Mouse (Mus musculus): ENCODE data around the gene Nell2.

The Nell2 gene

GRCm38 (mm10) chr15:95473976-95474375, 54.4 kb downstream of the Nell2 start:
- DNase-seq (ENCODE audit: low read depth, low spot score): no peak

DNA sequence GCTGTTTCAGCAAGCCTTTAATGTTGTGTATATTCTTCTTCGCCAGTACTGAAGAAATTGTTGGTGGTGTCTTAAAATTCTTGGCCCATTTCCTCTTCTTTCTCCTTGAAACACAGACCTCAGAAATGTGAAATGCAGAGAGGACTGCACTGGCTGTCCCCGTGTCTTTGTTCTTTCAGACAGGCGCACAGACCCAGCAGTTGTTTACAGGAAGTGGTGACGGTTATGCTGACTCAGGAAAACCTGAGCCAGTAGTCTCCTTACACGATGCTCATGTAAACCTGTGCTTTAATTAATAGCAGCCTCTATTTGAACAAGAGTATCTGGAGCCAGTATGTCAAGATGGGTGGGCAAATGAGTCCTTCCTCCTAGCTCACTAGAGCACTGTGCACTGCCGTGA, 61.2 kb downstream of the Nell2 start:
- no peak for DNase-seq (ENCODE audit: low read depth, low spot score)

GRCm38 (mm10) chr15:95460041-95460566, 68.3 kb downstream of the Nell2 start:
- DNase-seq (ENCODE audit: low read depth, low spot score): no peak

DNA sequence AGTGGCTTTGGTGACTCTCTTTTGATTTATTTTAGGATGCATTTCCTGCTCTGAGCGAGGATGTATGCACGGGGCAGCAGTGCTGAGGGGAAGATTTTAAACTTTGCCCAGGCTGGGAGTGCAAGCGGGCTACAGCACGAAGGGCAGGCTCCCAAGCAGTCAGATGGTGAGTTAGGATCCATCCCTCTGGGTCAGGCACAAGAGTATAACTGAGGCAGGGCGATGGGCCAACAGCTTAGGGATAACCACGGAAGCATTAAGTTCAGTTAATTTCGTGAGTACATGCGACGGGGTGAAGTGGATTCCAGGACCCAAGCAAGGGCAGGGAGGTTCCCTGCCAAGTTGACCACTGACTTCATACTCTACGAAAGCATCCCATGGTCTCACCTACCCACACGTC, 83.8 kb downstream of the Nell2 start:
- DNase-seq (ENCODE audit: low read depth, low spot score): no peak

DNA sequence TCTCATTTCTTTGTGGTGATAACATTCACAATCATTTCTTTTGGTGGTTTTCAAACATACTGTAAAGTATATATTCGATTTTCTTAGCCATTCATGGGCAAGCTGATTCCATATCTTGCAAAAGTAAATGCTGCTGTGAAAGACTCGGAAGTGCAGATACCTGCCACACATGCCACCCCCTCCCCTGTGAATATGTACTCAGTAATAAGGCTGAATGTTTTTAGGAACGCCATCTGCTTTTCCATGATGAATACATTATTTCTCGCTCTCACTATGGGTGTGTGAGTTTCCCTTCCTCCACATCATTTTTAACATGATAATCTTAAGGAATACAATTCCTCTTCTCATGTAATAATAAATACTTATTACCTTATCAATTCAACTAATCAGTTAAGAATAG, 90.6 kb downstream of the Nell2 start:
- no peak for DNase-seq (ENCODE audit: low read depth, low spot score)

DNA sequence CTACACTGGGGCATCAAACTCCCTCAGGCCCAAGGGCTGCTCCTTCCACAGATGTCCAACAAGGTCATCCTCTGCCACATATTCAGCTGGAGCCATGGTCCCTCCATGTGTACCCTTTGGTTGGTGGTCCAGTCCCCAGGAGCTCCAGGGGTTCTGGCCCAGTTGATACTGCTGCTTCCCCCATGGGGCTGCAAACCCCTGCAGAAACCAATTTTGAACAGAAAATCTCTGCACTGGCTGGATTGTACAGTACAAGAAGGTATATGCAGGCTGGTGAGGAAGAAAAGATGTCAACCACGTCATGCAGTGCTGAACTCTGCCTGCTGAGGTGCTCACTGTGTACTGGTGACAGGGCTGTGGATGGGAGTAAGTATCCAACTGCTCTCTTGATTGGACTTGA, 92.1 kb downstream of the Nell2 start:
- no peak for DNase-seq (ENCODE audit: low read depth, low spot score)

- DNase-seq (ENCODE audit: low read depth, low spot score): no peak
These were observed 97.1 kb downstream of the Nell2 start for GRCm38 (mm10) chr15:95431156-95431799.

DNA sequence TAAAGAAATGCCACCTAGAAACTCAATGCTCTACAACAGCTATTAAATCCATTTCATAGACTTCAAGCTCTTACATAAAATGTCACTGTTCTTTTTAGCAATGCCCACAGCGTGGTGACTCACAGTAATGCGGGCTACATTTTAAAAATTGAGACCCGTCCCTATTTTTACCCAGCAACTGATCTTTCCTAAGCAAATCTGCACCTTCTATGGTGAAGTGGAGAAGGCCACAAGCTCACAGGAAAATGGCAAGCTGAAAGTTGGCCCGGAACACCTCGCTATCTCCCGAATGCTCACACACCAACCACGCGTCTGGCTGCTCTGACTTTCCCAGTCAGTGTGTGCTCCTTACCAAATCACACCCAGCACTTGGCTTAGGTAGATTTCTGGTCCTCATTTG, 98.4 kb downstream of the Nell2 start:
- DNase-seq (ENCODE audit: low read depth, low spot score): no peak

- DNase-seq (ENCODE audit: low read depth, low spot score): no peak
These were observed 100.2 kb downstream of the Nell2 start for GRCm38 (mm10) chr15:95428003-95428663.

- no peak for DNase-seq (ENCODE audit: low read depth, low spot score)
These were observed 103.3 kb downstream of the Nell2 start for GRCm38 (mm10) chr15:95425085-95425484.

- no peak for DNase-seq (ENCODE audit: low read depth, low spot score)
These were observed 106.0 kb downstream of the Nell2 start for GRCm38 (mm10) chr15:95422226-95422950.

DNA sequence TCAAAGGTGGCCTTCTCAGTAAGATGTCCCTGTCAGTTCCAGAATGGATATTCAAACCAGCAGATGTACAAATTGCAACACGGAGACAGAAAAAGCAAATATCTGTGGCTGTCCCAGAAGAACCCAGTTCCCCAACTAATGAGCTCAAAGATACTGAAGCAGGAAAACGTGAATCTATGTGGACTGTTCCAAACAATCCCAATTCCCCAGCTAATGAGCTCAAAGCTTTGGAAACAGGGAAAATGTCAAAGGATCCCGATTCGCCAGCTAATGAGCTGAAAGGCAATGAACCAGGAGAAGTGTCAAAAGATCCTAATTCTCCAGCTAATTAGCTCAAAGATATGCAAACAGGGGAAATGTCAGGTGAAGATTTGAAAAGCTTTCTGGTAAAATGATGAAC, 109.7 kb downstream of the Nell2 start:
- DNase-seq (ENCODE audit: low read depth, low spot score): no peak

- no peak for DNase-seq (ENCODE audit: low read depth, low spot score)
These were observed 116.2 kb downstream of the Nell2 start for GRCm38 (mm10) chr15:95411949-95412741.

- DNase-seq (ENCODE audit: low read depth, low spot score): no peak
These were observed 118.0 kb downstream of the Nell2 start for GRCm38 (mm10) chr15:95410213-95410843.

DNA sequence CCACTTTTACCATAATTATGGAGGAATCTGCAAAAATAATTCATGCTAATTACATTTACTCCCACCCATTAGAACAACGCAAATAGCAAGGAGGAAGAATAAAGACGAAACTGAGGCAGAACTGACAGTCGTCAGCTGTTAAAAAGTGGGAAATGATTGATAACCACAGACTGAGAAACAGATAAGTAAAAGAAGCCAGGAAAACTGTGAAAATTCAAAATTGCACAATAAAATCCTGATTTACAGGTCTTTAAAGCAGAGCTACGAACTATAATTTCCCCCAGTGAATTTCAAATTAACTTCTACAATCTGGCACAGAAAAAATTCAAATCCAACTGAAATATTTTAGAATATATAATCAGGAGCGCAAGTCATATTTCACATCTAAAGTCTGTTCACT, 138.0 kb downstream of the Nell2 start:
- DNase-seq (ENCODE audit: low read depth, low spot score): no peak

GRCm38 (mm10) chr15:95388950-95389349, 139.4 kb downstream of the Nell2 start:
- no peak for DNase-seq (ENCODE audit: low read depth, low spot score)

DNA sequence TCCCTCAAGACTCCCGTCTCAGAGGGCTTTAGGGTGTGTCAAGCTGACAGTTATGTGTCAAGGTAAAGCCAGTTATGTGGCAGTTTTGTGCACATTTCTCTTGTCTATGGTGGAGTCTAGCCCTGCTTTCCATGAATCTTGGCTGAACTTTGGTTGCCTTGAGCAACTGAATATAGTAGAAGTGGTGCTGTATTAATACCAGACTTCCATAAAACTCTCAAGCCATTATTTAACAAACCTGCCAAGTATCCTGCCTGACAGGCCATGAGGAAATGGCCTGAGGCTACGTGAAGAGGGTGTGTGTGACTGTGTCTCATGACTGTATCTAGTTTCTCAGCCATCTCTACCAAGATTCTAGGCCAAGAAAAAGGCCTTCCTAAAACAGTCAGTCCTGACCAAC, 147.5 kb downstream of the Nell2 start:
- DNase-seq (ENCODE audit: low read depth, low spot score): no peak

- DNase-seq (ENCODE audit: low read depth, low spot score): no peak
These were observed 157.5 kb downstream of the Nell2 start for GRCm38 (mm10) chr15:95370720-95371395.

- no peak for DNase-seq (ENCODE audit: low read depth, low spot score)
These were observed 160.2 kb downstream of the Nell2 start for GRCm38 (mm10) chr15:95368185-95368584.

DNA sequence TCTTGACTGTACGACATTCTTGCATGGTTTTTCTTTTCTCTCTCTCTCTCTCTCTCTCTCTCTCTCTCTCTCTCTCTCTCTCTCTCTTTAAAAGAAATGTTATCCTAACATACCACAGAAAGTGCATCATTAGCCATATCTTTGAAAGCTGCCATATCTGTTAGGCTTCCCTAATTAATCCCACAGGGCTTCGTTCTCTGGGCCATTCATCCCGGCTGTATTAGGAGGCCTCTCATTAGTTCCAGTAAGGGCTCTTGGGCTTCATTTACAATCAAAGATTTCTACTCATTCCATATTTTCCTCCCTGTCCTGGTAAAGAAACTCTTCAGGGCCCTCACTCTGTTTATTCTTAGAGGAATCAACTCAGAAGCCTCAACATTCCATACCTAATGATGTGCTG, 161.9 kb downstream of the Nell2 start:
- DNase-seq (ENCODE audit: low read depth, low spot score): no peak

- no peak for DNase-seq (ENCODE audit: low read depth, low spot score)
These were observed 173.6 kb downstream of the Nell2 start for GRCm38 (mm10) chr15:95354806-95355205.
